In genomic region chr8:126943565-126943964, GRCm38 (mm10) we compare ENCODE assay signal across 10 mouse cellular contexts. TPM values are rescaled to one million over a fixed set of nuclear protein-coding genes. Genes with fewer than 3 reads are reported as not detected.
DNase-seq lines count a peak whose midpoint lies in the region; ATAC-seq and TF ChIP-seq lines count a peak whose summit lies in the region.
"Had no signal": no experiment of that assay in that cellular context is flagged by ENCODE, and none has a peak within 500 bp of the region (broad histone marks: within the 10 kb centered on the region; RNA-seq: fewer than 3 reads in every experiment).

No protein-coding gene starts in this region.

- no peak overlapping the region for H3K9ac ChIP-seq in heart, embryonic 11.5 days (ENCODE audit: low read depth, low read length)
- H3K9ac ChIP-seq in embryonic facial prominence, embryonic 12.5 days: no peak overlapping the region
- H3K9ac ChIP-seq in liver, embryonic 11.5 days (ENCODE audit: low read depth, low read length): peak overlapping the region; percentile 96; the same call in 1 of the 2 replicates

- H3K9me3 ChIP-seq in heart, embryonic 11.5 days (replicated peaks; ENCODE audit: control insufficient read depth, low read length): no peaks in the 10 kb centered on the region
- no peaks in the 10 kb centered on the region for H3K9me3 ChIP-seq in embryonic facial prominence, embryonic 12.5 days
- no peaks in the 10 kb centered on the region for H3K9me3 ChIP-seq in liver, embryonic 11.5 days (ENCODE audit: control insufficient read depth, low read length)

- no peak for DNase-seq in heart, postnatal 4 days
- DNase-seq in 416B (ENCODE audit: low read depth): peak; percentile 53
- no peak for DNase-seq in liver, embryonic 11.5 days (ENCODE audit: low spot score)
- no peak for DNase-seq in thymus, adult 2 months
- no peak for DNase-seq in thymus, postnatal 14 days
- no peak for DNase-seq in adrenal gland, postnatal 36 days
- DNase-seq: cerebellum, adult 11 months; thymus, postnatal 25 days had no signal

- no peak for TF ChIP-seq POLR2A in thymus, adult 2 months (IDR thresholded peaks at IDR 0.05; ENCODE audit: control insufficient read depth, extremely low read depth, insufficient read depth, low read length, poor library complexity)

- H3K4me2 ChIP-seq in heart, embryonic 11.5 days: peak overlapping the region; percentile 95
- peak overlapping the region; percentile 97 for H3K4me2 ChIP-seq in embryonic facial prominence, embryonic 12.5 days (replicated peaks)
- peak overlapping the region; percentile 94 for H3K4me2 ChIP-seq in liver, embryonic 11.5 days

- no peak for ATAC-seq in heart, embryonic 11.5 days (replicated peaks; ENCODE audit: insufficient number of reproducible peaks, low FRiP score, low TSS enrichment)
- ATAC-seq in embryonic facial prominence, embryonic 12.5 days (ENCODE audit: insufficient number of reproducible peaks, insufficient read depth, low FRiP score, low TSS enrichment): no peak
- no peak for ATAC-seq in liver, embryonic 11.5 days (replicated peaks; ENCODE audit: low FRiP score)

- no peak for TF ChIP-seq CTCF in thymus, adult 2 months (IDR thresholded peaks at IDR 0.05; ENCODE audit: borderline replicate concordance, control insufficient read depth, extremely low read depth, insufficient read depth, low read length, poor library complexity)

- 78% methylated on average over 7 of the region's 7 CpGs for WGBS in heart, embryonic 11.5 days (ENCODE audit: insufficient replicate concordance)
- 90% methylated on average over 7 of the region's 7 CpGs for WGBS in embryonic facial prominence, embryonic 12.5 days
- 58% methylated on average over 7 of the region's 7 CpGs for WGBS in liver, embryonic 11.5 days
- WGBS in thymus, adult 2 months: 85% methylated on average over 7 of the region's 7 CpGs

- H3K36me3 ChIP-seq in heart, embryonic 11.5 days (ENCODE audit: control insufficient read depth, insufficient read depth, low read length): peaks cover 8% of the 10 kb centered on the region
- H3K36me3 ChIP-seq in embryonic facial prominence, embryonic 12.5 days: peaks cover 11% of the 10 kb centered on the region
- H3K36me3 ChIP-seq in liver, embryonic 11.5 days (ENCODE audit: control insufficient read depth, insufficient read depth, low read length): peaks cover 9% of the 10 kb centered on the region; the same call in 1 of the 2 replicates
- peaks cover 9% of the 10 kb centered on the region for H3K36me3 ChIP-seq in thymus, adult 2 months (ENCODE audit: control insufficient read depth, insufficient read depth, low read length)

- H3K4me3 ChIP-seq in heart, embryonic 11.5 days (ENCODE audit: low read depth, low read length): peak overlapping the region; percentile 91; the same call in 1 of the 2 replicates
- H3K4me3 ChIP-seq in embryonic facial prominence, embryonic 12.5 days: peak overlapping the region; percentile 97; the same call in 1 of the 2 replicates
- peak overlapping the region; percentile 97 for H3K4me3 ChIP-seq in liver, embryonic 11.5 days (ENCODE audit: low read depth, low read length)
- H3K4me3 ChIP-seq in thymus, adult 2 months (ENCODE audit: control insufficient read depth, insufficient read depth, low read length): no peak overlapping the region

- no peaks in the 10 kb centered on the region for H3K27me3 ChIP-seq in heart, embryonic 11.5 days (ENCODE audit: control insufficient read depth, insufficient read depth, low read length)
- H3K27me3 ChIP-seq in embryonic facial prominence, embryonic 12.5 days: no peaks in the 10 kb centered on the region
- H3K27me3 ChIP-seq in liver, embryonic 11.5 days (replicated peaks; ENCODE audit: control insufficient read depth, insufficient read depth, low read length): no peaks in the 10 kb centered on the region
- no peaks in the 10 kb centered on the region for H3K27me3 ChIP-seq in thymus, adult 2 months (ENCODE audit: control insufficient read depth, insufficient read depth, low read length)

- peaks cover 11% of the 10 kb centered on the region for H3K4me1 ChIP-seq in heart, embryonic 11.5 days (ENCODE audit: control insufficient read depth, insufficient read depth, low read length)
- peaks cover 14% of the 10 kb centered on the region for H3K4me1 ChIP-seq in embryonic facial prominence, embryonic 12.5 days
- peaks cover 14% of the 10 kb centered on the region for H3K4me1 ChIP-seq in liver, embryonic 11.5 days (replicated peaks; ENCODE audit: control insufficient read depth, insufficient read depth, low read length)
- H3K4me1 ChIP-seq in thymus, adult 2 months (replicated peaks; ENCODE audit: control insufficient read depth, insufficient read depth, low read length): peaks cover 16% of the 10 kb centered on the region

- H3K27ac ChIP-seq in heart, embryonic 11.5 days (ENCODE audit: low read depth, low read length): no peak overlapping the region
- H3K27ac ChIP-seq in embryonic facial prominence, embryonic 12.5 days: no peak overlapping the region
- H3K27ac ChIP-seq in liver, embryonic 11.5 days (ENCODE audit: low read depth, low read length): no peak overlapping the region
- H3K27ac ChIP-seq in thymus, adult 2 months (ENCODE audit: control insufficient read depth, insufficient read depth, low read length): no peak overlapping the region

RNA-seq across cellular contexts. Expression of gene Tomm20, which starts 2.1 kb away (rescaled TPM):
- 237 and 242 TPM in 2 replicates for polyA plus RNA-seq in heart, embryonic 11.5 days (2014; fragmentation: Nextera tagmentation; extraction: Ambion mirVana)
- total RNA-seq in heart, postnatal 4 days (2021): 100 to 1,000 TPM; 104 to 120 TPM
- polyA plus RNA-seq in embryonic facial prominence, embryonic 12.5 days (2016; fragmentation: Nextera tagmentation; extraction: Ambion mirVana): 191 and 200 TPM in 2 replicates
- polyA plus RNA-seq in liver, embryonic 11.5 days (2014; fragmentation: Nextera tagmentation; extraction: Ambion mirVana): 359 and 372 TPM in 2 replicates
- 432 and 529 TPM in 2 replicates for polyA plus RNA-seq in thymus, adult 2 months (2012; rRNA removed)
- total RNA-seq in adrenal gland, postnatal 36 days (2021): 100 to 1,000 TPM; 188 to 205 TPM

RNA-seq across cellular contexts. Expression of gene Rbm34, which starts 27.3 kb away (rescaled TPM):
- polyA plus RNA-seq in heart, embryonic 11.5 days (2014; fragmentation: Nextera tagmentation; extraction: Ambion mirVana): 15.6 and 16.0 TPM in 2 replicates
- total RNA-seq in heart, postnatal 4 days (2021): 1 to 10 TPM; 7.6 to 8.5 TPM
- 31.3 and 35.4 TPM in 2 replicates for polyA plus RNA-seq in embryonic facial prominence, embryonic 12.5 days (2016; fragmentation: Nextera tagmentation; extraction: Ambion mirVana)
- polyA plus RNA-seq in liver, embryonic 11.5 days (2014; fragmentation: Nextera tagmentation; extraction: Ambion mirVana): 30.5 and 32.4 TPM in 2 replicates
- 3.4 and 3.7 TPM in 2 replicates for polyA plus RNA-seq in thymus, adult 2 months (2012; rRNA removed)
- 10 to 100 TPM; 13.1 to 14.2 TPM for total RNA-seq in adrenal gland, postnatal 36 days (2021)
